Mouse (Mus musculus): ENCODE data around the gene Serpina5.

DNA sequence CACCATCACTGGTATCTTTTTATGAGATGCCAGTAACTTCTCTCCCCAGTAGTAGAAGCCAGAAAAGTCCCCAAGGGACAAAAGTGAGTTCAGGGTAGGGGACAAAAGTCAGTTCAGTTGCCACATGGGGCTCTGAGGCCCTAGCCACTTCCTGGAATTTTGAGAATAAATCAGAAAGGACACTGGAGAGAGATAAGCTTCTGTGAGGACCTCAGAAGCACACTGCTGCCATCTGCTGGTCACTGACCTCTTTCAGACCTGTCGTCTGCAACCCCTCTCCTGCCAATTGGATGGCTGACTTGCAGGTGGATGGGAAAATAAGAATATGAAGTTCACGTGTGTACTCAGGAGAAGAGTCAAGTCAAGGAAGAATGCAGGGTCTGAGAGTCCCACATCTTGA lies 31.3 kb upstream of the Serpina5 start:
- no peak; the same call in 1 of the 2 replicates for TF ChIP-seq CTCF (IDR thresholded peaks at IDR 0.05; ENCODE audit: borderline replicate concordance, control insufficient read depth, extremely low read depth, insufficient read depth, low read length, poor library complexity)
- TF ChIP-seq POLR2A (IDR thresholded peaks at IDR 0.05; ENCODE audit: control insufficient read depth, extremely low read depth, insufficient read depth, low read length, poor library complexity) = no peak

Data from thymus, adult 2 months (tissue).